Mouse (Mus musculus): ENCODE data around the gene Atp6v0d1. TPM values are rescaled to one million over a fixed set of nuclear protein-coding genes. Genes with fewer than 3 reads are reported as not detected.

Atp6v0d1 gene
- polyA plus RNA-seq, 1 experiment from 2014 or later: 82.9 TPM

DNA sequence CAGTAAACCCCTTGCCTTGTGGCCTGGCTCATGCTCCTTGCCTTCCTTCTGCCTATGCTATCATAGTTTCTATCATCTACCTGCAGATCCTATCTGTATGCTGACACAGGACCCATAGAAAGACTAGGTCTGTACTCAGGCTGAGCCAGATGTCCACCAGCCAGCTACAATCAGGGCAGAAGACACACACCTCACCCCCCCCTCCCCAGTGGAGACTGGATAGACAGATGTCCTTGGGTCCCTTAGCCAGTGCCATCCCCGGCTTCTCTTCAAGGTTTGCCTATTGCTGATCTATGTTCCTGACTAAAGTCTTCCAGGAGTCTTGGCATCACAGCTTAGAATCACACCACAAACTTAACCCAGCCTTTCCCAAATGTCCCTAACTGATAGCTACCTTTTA is 37.6 kb downstream of the Atp6v0d1 start:
- WGBS: 88% methylated on average over 1 of the region's 1 CpGs
- no peak overlapping the region for H3K9ac ChIP-seq (replicated peaks; ENCODE audit: low read depth, low read length)
- H3K27me3 ChIP-seq (ENCODE audit: control insufficient read depth, insufficient read depth, low read length): no peaks in the 10 kb centered on the region
- no peaks in the 10 kb centered on the region for H3K9me3 ChIP-seq (ENCODE audit: control insufficient read depth, low read depth, low read length)
- peaks cover 3% of the 10 kb centered on the region; the same call in 1 of the 2 replicates for H3K4me1 ChIP-seq (ENCODE audit: control insufficient read depth, insufficient read depth, low read length)
- H3K27ac ChIP-seq (ENCODE audit: low read length): no peak overlapping the region
- no peak for ATAC-seq (ENCODE audit: insufficient number of reproducible peaks, insufficient read depth, low FRiP score, low read depth)
- peaks cover 20% of the 10 kb centered on the region for H3K36me3 ChIP-seq (ENCODE audit: control insufficient read depth, insufficient read depth, low read length)
- no peak overlapping the region for H3K4me3 ChIP-seq (ENCODE audit: low read depth, low read length)
- H3K4me2 ChIP-seq (replicated peaks; ENCODE audit: low read depth, low read length): no peak overlapping the region

DNA sequence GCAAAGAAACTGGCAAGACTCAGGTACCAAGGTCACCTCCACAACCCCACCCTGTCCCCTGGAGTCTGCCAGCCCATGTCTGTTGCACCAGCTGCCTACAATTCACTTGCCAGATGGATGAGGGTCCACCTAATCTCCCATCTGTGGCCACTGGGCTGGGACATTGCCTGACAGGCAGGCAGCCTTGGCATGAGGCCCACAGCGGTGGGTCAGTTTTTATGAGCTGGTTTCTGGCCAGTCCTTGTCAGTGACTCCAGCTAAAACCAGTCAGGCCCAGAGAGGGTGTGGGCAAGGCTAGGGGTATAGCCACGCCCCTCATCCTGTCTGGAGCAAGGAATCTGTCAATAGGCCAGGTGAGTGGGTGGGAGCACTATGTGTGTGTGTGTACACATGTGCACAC is 38.7 kb downstream of the Atp6v0d1 start:
- Histone ChIP-seq H3K36me3 (ENCODE audit: control insufficient read depth, insufficient read depth, low read length) (peaks cover 20% of the 10 kb centered on the region), H3K27ac (ENCODE audit: low read length) (no peak overlapping the region), H3K4me3 (ENCODE audit: low read depth, low read length) (no peak overlapping the region), H3K9me3 (ENCODE audit: control insufficient read depth, low read depth, low read length) (no peaks in the 10 kb centered on the region), H3K27me3 (ENCODE audit: control insufficient read depth, insufficient read depth, low read length) (no peaks in the 10 kb centered on the region), H3K4me2 (replicated peaks; ENCODE audit: low read depth, low read length) (no peak overlapping the region), H3K4me1 (ENCODE audit: control insufficient read depth, insufficient read depth, low read length) (peaks cover 7% of the 10 kb centered on the region; the same call in 1 of the 2 replicates), H3K9ac (replicated peaks; ENCODE audit: low read depth, low read length) (no peak overlapping the region)
- WGBS: 69% methylated on average over 2 of the region's 2 CpGs
- no peak for ATAC-seq (ENCODE audit: insufficient number of reproducible peaks, insufficient read depth, low FRiP score, low read depth)

DNA sequence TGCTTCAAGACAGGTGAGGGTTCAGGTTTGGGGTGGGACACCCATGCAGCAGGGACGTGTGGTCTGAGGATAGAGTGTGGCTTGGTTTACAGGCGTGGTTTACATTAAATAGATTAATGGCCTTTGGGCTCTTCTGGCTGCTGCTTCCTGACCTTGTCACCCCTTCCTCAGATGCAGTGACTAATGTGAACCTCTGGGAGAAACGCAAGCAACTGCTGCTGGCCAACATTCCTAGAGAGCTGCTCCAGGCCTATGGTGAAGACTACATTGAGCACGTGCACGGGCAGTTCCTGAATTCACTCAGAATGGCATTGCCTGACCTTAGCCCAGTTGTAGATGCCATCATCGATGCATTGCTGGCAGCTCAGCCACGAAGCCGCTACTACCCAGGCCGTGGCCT is 43.0 kb downstream of the Atp6v0d1 start:
- ATAC-seq (ENCODE audit: insufficient number of reproducible peaks, insufficient read depth, low FRiP score, low read depth): no peak
- Histone ChIP-seq H3K36me3 (ENCODE audit: control insufficient read depth, insufficient read depth, low read length) (peaks cover 12% of the 10 kb centered on the region), H3K4me1 (ENCODE audit: control insufficient read depth, insufficient read depth, low read length) (peaks cover 35% of the 10 kb centered on the region), H3K9ac (replicated peaks; ENCODE audit: low read depth, low read length) (no peak overlapping the region), H3K27ac (ENCODE audit: low read length) (no peak overlapping the region), H3K4me3 (ENCODE audit: low read depth, low read length) (no peak overlapping the region), H3K4me2 (replicated peaks; ENCODE audit: low read depth, low read length) (no peak overlapping the region), H3K27me3 (ENCODE audit: control insufficient read depth, insufficient read depth, low read length) (no peaks in the 10 kb centered on the region), H3K9me3 (ENCODE audit: control insufficient read depth, low read depth, low read length) (no peaks in the 10 kb centered on the region)
- 34% methylated on average over 9 of the region's 9 CpGs for WGBS

DNA sequence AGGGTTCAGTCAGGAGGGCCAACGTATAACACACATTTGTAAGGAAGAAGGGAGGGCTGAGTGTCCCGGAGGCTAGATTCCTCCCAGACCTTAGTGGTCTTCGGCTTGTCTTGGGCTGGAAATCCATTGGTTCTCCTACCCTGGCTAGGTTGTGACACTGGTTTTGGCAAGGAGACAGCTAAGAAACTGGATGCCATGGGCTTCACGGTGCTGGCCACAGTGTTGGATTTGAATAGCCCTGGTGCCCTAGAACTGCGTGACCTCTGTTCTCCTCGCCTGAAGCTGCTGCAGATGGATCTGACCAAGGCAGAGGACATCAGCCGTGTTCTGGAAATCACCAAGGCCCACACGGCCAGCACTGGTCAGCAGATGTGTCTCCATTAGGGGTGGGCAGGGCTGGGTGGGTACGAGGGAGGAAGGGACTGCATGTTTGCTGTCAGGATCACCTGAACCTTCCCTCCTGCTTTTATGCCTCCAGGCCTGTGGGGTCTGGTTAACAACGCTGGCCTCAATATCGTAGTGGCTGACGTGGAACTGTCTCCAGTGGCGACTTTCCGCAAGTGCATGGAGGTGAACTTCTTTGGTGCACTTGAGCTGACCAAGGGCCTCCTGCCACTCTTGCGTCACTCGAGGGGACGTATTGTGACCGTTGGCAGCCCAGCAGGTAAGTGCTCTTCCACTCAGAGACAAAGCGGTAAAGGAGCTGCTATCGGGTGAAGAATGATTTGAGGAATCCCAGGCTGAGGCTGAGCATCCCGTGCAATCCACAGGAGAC is 43.7 kb downstream of the Atp6v0d1 start:
- Histone ChIP-seq H3K4me2 (replicated peaks; ENCODE audit: low read depth, low read length) (no peak overlapping the region), H3K27ac (ENCODE audit: low read length) (no peak overlapping the region), H3K9me3 (ENCODE audit: control insufficient read depth, low read depth, low read length) (no peaks in the 10 kb centered on the region), H3K4me3 (ENCODE audit: low read depth, low read length) (no peak overlapping the region), H3K27me3 (ENCODE audit: control insufficient read depth, insufficient read depth, low read length) (no peaks in the 10 kb centered on the region), H3K36me3 (ENCODE audit: control insufficient read depth, insufficient read depth, low read length) (peaks cover 12% of the 10 kb centered on the region), H3K4me1 (ENCODE audit: control insufficient read depth, insufficient read depth, low read length) (peaks cover 36% of the 10 kb centered on the region), H3K9ac (replicated peaks; ENCODE audit: low read depth, low read length) (no peak overlapping the region)
- ATAC-seq (ENCODE audit: insufficient number of reproducible peaks, insufficient read depth, low FRiP score, low read depth): no peak
- WGBS: 57% methylated on average over 21 of the region's 21 CpGs

DNA sequence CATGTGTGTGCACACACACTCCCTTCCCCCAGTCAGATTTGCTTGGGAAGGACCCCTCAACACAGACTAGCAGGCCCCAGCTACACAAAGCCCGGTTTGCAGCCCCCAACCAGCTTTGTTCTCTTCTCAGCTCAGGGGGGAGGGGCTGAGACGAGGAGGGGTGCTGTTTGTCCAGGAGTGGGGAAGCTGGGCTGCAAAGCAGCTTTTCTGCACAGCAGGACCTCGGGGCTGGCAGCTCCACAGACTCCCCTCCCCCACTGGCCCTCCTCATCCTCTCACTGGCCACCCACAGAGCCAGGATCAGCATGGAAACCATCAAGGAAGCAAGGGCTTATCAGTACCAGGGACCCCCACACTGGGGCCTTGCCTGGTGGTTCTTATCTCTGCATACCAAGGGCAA is 44.8 kb downstream of the Atp6v0d1 start:
- Histone ChIP-seq H3K9ac (replicated peaks; ENCODE audit: low read depth, low read length) (no peak overlapping the region), H3K4me3 (ENCODE audit: low read depth, low read length) (no peak overlapping the region), H3K27ac (ENCODE audit: low read length) (peak overlapping the region; percentile 48; the same call in 1 of the 2 replicates), H3K36me3 (ENCODE audit: control insufficient read depth, insufficient read depth, low read length) (peaks cover 12% of the 10 kb centered on the region), H3K4me2 (replicated peaks; ENCODE audit: low read depth, low read length) (no peak overlapping the region), H3K27me3 (ENCODE audit: control insufficient read depth, insufficient read depth, low read length) (no peaks in the 10 kb centered on the region), H3K9me3 (ENCODE audit: control insufficient read depth, low read depth, low read length) (no peaks in the 10 kb centered on the region), H3K4me1 (ENCODE audit: control insufficient read depth, insufficient read depth, low read length) (peaks cover 42% of the 10 kb centered on the region)
- no peak for ATAC-seq (ENCODE audit: insufficient number of reproducible peaks, insufficient read depth, low FRiP score, low read depth)
- WGBS: 5% methylated on average over 3 of the region's 3 CpGs

DNA sequence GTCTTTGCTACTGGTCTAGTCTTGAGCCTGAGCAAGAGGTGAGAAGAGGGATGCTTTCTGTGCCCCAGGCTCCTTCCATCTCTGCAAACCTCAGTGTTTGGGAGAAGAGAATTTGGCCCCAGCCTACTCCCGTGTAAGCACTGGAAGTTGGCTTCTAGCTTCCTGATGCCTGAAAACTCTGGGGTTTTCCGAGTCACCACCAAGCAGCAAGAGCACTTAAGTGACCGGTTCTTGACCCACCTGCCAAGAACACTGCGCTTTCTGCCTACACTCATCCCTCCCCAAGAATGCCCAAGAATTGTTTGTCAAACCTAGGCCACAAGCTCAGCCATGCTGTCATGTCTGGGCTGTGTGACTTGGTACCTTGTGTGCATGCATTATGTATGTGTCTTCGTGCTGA is 45.3 kb downstream of the Atp6v0d1 start:
- H3K4me1 ChIP-seq (ENCODE audit: control insufficient read depth, insufficient read depth, low read length): peaks cover 44% of the 10 kb centered on the region
- ATAC-seq (ENCODE audit: insufficient number of reproducible peaks, insufficient read depth, low FRiP score, low read depth): no peak
- no peak overlapping the region for H3K27ac ChIP-seq (ENCODE audit: low read length)
- no peaks in the 10 kb centered on the region for H3K27me3 ChIP-seq (ENCODE audit: control insufficient read depth, insufficient read depth, low read length)
- peaks cover 12% of the 10 kb centered on the region for H3K36me3 ChIP-seq (ENCODE audit: control insufficient read depth, insufficient read depth, low read length)
- no peak overlapping the region; the same call in 1 of the 2 replicates for H3K9ac ChIP-seq (replicated peaks; ENCODE audit: low read depth, low read length)
- no peak overlapping the region; the same call in 1 of the 2 replicates for H3K4me2 ChIP-seq (replicated peaks; ENCODE audit: low read depth, low read length)
- WGBS: 33% methylated on average over 5 of the region's 5 CpGs
- no peaks in the 10 kb centered on the region for H3K9me3 ChIP-seq (ENCODE audit: control insufficient read depth, low read depth, low read length)
- H3K4me3 ChIP-seq (ENCODE audit: low read depth, low read length): no peak overlapping the region

DNA sequence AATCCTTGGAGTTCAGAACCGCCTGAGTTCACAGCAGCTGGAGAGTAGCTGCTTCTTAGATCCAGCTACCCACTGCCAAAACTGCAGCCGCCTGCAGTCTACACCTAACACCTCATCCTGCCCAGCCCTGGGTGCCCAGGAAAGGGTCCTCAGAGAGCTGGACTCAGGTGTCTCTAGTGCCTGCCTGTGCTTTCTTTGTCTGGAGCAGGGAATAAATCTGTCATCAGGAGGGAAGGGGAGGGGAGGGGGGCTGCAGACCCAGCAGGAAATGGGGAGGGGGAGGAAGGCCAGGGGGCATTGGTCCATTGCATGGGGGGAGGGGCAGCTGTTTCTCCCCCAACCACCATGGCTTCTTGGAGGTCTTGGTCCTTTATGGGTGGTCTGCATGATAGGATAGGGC is 46.3 kb downstream of the Atp6v0d1 start:
- Histone ChIP-seq H3K4me3 (ENCODE audit: low read depth, low read length) (peak overlapping the region; percentile 63; the same call in 1 of the 2 replicates), H3K9me3 (ENCODE audit: control insufficient read depth, low read depth, low read length) (no peaks in the 10 kb centered on the region), H3K4me2 (replicated peaks; ENCODE audit: low read depth, low read length) (peak overlapping the region; percentile 99), H3K4me1 (ENCODE audit: control insufficient read depth, insufficient read depth, low read length) (peaks cover 44% of the 10 kb centered on the region), H3K27ac (ENCODE audit: low read length) (no peak overlapping the region), H3K9ac (replicated peaks; ENCODE audit: low read depth, low read length) (no peak overlapping the region), H3K27me3 (ENCODE audit: control insufficient read depth, insufficient read depth, low read length) (no peaks in the 10 kb centered on the region), H3K36me3 (ENCODE audit: control insufficient read depth, insufficient read depth, low read length) (peaks cover 3% of the 10 kb centered on the region; the same call in 1 of the 2 replicates)
- WGBS: 16% methylated on average over 2 of the region's 2 CpGs
- ATAC-seq (ENCODE audit: insufficient number of reproducible peaks, insufficient read depth, low FRiP score, low read depth): no peak

DNA sequence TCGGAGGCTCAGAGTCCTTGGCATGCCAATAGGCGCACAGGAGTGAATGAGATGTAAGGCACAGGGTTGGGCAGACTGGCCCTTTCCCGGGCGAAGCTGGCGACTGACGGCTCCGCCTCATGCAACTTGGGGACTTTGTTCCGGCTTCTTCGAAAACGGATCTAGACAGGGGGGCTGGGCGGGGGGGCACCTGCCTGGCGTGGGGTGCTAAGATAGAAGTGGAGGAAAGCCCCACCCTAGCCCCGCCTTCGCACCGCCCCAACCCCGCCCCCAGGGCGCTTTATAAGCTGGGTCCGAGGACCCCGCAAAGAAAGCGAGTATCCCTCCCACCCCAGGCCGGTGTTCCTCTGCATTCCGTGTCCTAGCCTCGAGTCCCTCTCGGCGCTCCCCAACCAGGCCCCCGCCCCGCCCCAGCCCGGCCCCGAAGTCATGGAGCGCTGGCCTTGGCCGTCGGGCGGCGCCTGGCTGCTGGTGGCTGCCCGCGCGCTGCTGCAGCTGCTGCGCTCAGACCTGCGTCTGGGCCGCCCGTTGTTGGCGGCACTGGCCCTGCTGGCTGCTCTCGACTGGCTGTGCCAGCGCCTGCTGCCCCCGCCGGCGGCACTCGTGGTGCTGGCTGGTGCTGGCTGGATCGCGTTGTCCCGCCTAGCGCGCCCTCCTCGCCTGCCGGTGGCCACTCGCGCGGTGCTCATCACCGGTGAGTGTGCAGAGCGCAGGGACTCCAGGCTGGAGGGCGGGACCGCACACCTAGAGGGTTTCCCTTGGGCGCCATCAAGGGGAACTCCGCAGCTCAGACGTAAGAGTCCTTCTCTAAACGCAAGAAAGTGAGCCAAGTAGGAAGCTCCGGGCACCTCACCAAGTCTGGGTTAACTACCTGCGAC is 47.2 kb downstream of the Atp6v0d1 start, which contains the start of gene Hsd11b2:
Gene Hsd11b2, plus strand, starts transcription at position 320 of the 878 bp plus-strand sequence.
- no peaks in the 10 kb centered on the region for H3K27me3 ChIP-seq (ENCODE audit: control insufficient read depth, insufficient read depth, low read length)
- 0 out of 2 replicates have a peak within 1 kb of the TSS, but pooled peaks have one; percentile 10 for H3K27ac ChIP-seq (ENCODE audit: low read length)
- H3K4me2 ChIP-seq (replicated peaks; ENCODE audit: low read depth, low read length): peak within 1 kb of the TSS; percentile 99
- ATAC-seq (ENCODE audit: insufficient number of reproducible peaks, insufficient read depth, low FRiP score, low read depth): peak; percentile 40; the same call in 1 of the 2 replicates
- peaks cover 44% of the 10 kb centered on the region for H3K4me1 ChIP-seq (ENCODE audit: control insufficient read depth, insufficient read depth, low read length)
- H3K4me3 ChIP-seq (ENCODE audit: low read depth, low read length): peak within 1 kb of the TSS; percentile 63
- WGBS: under 1% methylated on average over 67 of the region's 68 CpGs
- no peaks in the 10 kb centered on the region for H3K9me3 ChIP-seq (ENCODE audit: control insufficient read depth, low read depth, low read length)
- H3K9ac ChIP-seq (replicated peaks; ENCODE audit: low read depth, low read length): peak within 1 kb of the TSS; percentile 72
- H3K36me3 ChIP-seq (ENCODE audit: control insufficient read depth, insufficient read depth, low read length): 0 out of 2 replicates have a peak, but pooled peaks cover 1% of the 10 kb centered on the region

Data from stomach, embryonic 14.5 days (tissue).